Mouse (Mus musculus): ENCODE results near the gene Arl16.

Arl16 gene

DNA sequence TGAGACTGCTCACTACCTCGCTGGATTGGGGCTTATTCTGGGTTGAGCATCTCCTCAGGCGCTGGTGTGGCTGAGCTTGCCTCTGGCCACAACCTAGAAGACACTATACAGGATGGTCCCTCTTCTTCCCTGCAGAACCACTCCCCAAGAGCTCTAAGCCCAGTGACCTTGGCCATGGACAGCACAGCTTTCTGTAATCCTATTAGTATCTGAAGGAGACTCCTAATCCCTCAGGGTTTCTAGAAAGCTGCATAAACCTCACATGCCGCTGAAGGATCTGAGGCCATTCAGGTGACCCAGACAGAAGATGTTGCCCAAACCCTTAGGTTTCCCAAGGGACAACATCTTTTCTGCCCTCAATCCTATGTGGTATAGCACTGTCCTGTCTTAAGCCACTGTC, 15.2 kb downstream of the Arl16 start:
- DNase-seq (ENCODE audit: low read depth, low spot score): no peak

DNA sequence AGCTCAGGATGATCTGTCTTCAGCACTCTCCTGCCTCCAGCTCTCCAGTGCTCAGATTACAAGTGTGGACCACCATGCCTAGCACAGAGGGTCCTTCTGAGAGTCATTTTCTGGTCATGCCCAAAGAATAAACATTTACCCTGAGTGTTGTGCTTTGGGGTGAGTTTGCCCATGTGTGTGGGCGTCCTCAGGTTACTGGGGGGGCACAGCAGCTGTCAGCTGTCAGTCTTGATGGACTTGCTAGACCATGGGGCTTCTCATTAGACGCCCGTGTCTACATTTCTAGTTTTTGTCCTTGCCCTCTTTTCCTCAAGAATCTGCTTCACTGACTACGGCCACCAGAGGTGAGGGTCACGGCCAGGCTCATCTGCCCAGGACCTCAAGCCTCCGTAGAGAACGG, 20.2 kb downstream of the Arl16 start:
- DNase-seq (ENCODE audit: low read depth, low spot score): no peak

DNA sequence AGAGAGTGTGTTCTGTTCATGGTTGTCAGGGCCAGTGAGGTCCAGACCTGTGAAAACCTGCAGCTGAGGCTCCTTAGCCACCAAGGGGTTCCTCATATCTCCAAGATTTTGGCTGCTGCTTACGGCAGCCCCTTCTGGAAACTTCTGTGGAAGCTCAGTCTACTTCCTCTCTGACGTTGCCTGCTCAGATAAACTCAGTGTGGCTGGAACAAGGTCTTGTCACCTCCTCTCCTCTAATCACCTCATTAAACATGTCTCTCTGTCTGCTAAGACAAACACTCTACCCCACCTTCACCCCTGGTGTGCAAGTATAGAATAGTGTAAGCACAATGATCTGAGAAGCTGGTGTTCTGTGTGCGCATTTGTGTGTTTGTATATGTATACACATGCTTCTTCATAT, 21.9 kb downstream of the Arl16 start:
- DNase-seq (ENCODE audit: low read depth, low spot score): no peak

DNA sequence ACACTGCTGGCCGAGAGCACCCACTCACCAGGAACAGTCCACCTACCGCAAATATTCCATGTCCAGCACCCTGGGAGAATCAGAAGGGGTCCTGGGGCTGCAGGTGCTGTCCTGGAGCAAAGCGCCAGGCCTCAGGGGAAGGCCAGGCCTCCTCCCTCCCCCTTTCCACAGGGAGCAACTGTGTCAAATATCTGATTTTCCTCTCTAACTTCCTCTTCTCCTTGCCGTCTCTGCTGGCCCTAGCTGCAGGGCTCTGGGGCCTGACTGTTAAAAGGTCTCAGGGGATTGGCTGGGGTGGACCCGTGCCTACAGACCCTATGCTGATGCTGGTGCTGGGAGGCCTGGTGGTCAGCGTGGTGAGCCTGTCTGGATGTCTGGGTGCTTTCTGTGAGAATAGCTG, 23.3 kb downstream of the Arl16 start:
- no peak for DNase-seq (ENCODE audit: low read depth, low spot score)

DNA sequence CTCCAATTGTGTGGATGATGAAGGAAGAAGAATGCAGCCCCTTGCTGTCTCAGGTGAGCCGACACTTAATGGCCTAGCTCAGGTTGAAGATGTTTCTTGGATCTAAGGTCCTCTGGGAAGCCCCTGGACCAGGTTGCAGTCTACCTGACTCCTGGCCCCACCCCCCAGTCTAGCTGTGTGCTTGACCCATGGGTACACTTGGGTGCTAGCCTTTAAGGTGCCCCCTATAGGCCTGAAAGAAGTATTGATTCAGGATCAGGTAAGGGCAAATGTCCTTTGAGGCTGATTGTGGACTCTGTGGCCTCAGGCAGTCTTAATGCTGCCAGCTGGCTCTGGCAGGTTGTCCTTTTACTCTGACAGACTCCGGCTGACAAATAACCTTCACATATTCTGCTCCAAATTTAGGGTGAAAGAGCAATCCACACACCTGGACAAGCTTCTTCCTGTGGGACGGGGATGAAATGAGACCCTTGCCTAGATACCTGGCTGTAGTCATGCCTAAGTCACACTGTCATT, 24.6 kb downstream of the Arl16 start:
- DNase-seq (ENCODE audit: low read depth, low spot score): no peak

DNA sequence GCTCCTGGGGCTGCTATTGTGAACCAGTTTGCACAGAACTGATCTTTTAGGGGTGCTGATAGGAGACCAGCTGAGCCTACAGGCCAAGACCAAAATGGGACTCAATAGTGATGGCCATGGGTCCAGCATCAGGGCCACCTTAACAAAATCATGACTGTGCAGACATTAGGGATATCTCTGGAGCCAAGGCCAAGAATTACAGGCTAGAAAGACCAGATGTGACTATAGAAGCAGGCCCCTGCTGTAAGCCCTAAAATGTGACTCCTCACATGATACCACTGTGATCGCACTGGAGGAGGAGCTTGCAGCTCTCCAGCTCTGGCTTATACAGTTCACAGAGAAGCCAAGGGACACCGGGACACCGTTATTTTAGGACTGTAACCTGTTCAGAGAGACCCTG, 25.1 kb downstream of the Arl16 start, which contains the start of gene Tspan10:
TSS of gene Tspan10 (plus strand) at position 301 of the 400 bp plus-strand sequence.
- DNase-seq (ENCODE audit: low read depth, low spot score): no peak

DNA sequence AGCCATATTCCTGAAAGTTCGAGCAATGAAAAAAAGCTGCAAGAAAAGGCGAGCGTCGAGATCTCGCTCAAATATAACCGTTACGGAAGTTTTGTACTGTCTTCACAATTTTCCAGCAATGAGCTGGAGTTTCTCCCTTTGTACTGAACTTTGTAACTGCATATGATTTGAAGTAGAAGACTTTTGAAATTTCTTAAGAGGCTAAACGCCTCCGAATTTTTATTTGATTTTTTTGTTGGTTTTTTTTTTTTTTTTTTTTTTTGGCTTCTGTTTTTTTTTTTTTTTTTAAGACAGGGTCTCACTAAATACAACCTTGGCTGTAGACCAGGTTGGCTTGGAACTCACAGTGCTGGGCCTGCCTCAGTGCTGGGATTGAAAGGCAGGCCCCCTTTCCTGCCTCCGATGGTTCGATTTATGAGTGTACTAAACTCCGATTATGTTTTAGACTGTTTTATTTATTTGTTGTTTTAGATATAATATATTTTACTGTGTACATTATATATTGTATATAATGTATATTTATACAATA, 29.5 kb downstream of the Arl16 start:
- DNase-seq (ENCODE audit: low read depth, low spot score): no peak

DNA sequence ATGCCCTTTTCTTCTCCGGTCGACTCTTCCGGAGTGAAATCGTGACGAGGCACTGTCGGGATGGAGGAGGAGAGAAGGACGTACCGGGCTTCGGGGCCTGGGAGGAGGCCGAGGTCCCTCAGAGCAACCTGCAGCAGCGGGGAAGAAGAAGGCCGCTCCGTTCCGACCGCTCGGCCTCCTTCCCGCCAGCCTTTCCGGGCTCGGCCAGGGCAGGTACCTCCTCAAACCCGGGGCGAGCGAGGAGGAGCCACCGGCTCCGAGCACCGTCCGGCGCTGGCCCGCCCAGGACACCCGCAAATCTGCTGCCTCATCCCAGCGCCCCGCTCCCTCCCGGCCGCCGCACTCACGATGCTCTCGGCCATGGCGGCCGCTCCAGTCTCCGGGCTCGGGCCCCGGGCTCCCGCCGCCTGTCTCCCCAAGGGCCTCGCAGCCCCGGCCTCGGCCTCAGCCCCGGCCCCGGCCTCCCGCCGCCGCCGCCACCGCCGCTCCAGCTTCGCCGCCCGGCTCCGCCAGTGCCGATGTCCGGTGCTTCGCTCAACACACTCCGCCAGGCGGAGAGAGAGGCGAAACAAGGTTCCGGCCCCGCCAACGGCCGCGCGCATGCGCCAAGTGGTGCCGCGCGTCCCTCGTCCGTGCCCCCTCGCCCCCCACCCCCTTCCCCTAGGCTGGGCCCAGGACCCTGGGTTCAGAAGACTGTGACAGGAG, 30.1 kb downstream of the Arl16 start, which contains the start of gene Nploc4:
TSS of gene Nploc4 (minus strand) at position 557 of the 705 bp plus-strand sequence.
- DNase-seq (ENCODE audit: low read depth, low spot score): peak; percentile 87

DNA sequence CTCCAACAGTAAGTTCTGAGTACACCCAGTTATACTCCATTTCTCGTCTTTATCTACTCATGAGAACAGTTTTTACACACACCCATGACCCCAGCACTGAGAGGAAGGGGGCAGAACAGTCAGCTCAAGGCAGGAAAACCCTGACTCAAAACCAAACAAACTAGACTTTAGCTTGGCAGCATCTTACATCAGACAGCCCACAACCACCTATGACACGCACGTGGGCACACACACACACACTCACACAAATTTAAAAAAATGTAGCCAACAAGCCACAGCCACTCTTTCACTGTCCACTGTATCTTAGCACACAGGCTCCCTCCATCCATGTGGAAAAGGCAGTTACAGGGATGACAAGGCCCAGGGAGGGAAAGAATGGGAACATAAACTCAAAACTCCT, 40.7 kb downstream of the Arl16 start:
- no peak for DNase-seq (ENCODE audit: low read depth, low spot score)

DNA sequence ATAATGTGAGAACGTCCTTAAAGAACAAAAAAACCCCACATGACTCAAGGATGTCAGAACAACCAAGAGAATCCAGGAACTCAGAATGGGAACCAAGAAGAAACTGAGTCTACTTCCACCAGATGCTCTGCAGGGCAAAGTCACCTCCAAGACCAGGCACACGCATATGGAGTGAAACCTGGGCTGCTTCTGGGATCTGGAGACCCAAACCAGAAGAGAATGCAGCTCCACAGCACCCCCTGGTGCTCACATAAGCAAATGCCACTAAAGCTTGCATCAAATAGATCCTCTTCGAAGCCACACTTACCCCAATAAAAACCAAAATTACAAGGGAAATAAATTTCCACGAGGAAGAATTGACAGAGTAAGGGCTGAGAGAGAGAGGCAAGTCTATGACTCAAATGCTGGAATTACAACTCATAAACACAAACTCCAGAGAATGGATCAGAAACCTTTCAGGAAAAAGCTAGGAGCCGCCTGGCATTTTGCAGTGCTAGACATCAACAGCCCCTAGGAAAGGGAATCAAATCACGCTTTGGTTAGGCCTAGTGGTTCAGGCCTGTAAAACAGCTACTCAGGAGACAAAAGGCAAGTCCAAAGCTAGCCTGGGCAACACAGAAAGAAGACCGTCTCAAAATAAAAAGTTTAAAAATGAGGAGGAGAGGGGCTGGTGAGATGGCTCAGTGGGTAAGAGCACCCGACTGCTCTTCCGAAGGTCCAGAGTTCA, 43.7 kb downstream of the Arl16 start:
- DNase-seq (ENCODE audit: low read depth, low spot score): peak; percentile 89

DNA sequence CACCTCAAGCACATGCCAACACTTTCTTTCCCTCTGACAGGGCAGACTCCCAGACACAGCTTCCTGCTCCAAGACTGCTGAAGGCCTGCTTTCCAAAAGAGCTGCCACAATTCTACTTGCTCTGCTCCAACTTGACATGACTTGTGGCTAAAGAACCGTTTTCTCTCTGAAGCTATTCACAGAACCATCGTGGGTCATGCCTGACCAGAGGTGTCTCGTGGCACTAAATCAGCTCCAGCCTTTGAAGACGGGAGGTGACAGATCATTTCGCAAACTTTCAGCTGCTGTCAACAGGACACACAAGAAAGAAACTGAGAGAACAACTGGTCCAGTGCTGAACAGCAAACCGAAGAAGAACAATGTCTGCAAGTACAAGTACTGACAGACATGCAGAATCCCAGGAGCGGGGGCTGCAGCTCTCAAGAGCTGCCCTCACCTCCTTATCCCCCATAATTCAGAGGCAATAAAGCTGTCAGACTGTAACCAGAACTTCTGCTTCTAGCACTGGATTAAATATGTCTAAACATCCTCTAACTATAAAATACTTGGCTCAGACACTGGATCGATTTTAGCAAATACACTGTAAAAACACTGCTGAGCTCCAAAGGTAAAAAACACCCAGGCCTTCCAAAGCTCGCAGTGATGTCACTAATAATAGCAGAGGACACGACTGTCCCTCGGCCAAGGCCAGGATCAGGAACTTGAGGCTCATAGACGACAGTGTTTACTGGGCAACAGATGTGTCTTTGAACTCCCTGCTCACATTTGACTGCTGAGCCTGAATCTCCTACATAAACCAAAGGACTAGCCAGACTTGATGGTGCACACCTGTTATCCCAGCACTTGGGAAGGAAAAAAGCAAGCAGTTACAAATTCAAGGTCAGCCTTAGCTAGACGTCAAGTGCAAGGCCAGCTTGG, 44.5 kb downstream of the Arl16 start:
- no peak for DNase-seq (ENCODE audit: low read depth, low spot score)

DNA sequence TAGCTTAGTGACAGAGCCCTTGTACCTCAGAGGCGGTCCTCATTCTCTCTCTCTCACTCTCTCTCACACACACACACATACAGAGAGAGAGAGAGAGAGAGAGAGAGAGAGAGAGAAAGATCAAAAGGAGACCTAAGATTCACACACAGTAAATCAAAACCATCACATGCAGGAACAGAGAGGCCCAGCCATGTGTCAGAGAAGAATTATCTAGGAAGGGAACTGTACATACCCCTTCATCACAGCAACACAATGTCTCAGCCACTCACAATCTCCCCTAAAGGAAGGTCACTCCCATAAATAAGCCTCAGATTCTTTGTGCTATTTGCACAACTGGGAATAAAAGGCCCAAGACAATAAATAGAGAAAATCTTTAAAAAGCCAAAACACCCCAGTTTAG, 48.8 kb downstream of the Arl16 start:
- DNase-seq (ENCODE audit: low read depth, low spot score): no peak

DNA sequence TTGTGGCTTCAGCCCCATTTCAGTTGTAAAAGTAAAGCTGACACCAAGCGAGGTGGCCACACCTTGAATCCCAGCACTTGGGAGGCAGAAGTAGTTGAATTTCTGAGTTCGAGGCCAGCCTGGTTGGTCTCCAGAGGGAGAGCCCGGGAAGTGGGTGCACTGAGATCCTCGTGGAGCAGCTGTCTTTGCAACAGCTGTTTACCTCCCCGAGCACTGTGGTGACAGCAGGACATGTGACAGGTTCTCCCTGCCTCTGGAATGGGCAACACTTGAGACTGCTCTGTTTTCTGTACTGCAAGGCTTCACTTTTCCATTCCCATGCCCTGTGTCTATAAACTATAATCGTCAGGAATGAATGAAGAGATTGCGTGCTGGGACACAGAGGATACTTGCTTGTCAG, 49.6 kb downstream of the Arl16 start:
- no peak for DNase-seq (ENCODE audit: low read depth, low spot score)
